Mouse (Mus musculus) hindbrain, embryonic 13.5 days (tissue): Measurements from ENCODE around the gene Cyp2d11. TPM values are rescaled to one million over a fixed set of nuclear protein-coding genes. Genes with fewer than 3 reads are reported as not detected.
A peak's percentile ranks its signal among the peaks of the same experiment; 100 is the strongest.
"Not testable (repeated sequence)": the region's sequence is repeated elsewhere in the genome, so short reads cannot be mapped to it uniquely, and the experiment has no call there.

Experiments used
- ATAC-seq: fragments of 200-750 bp; cut with Nextera tagmentation; 2 replicates; pipeline ENCODE4 v1.8.0; 2017; ENCODE audit warnings: moderate TSS enrichment; ENCODE audit not compliant: low FRiP score
- H3K27ac ChIP-seq: fragments of 300-500 bp; sonication (generic); 2 replicates; pipeline ENCODE4 v1.5.1; 2015; ENCODE audit warnings: inconsistent platforms, mild to moderate bottlenecking, moderate library complexity
- H3K27me3 ChIP-seq: fragments of 300-500 bp; sonication (generic); 2 replicates; pipeline ENCODE4 v1.6.1; 2015; ENCODE audit warnings: mild to moderate bottlenecking, inconsistent platforms
- H3K36me3 ChIP-seq: fragments of 300-500 bp; sonication (generic); 2 replicates; pipeline ENCODE4 v1.6.1; 2015; ENCODE audit warnings: mild to moderate bottlenecking, inconsistent platforms
- H3K4me1 ChIP-seq: fragments of 300-500 bp; sonication (generic); replicated peaks from 2 replicates; pipeline ENCODE4 v1.6.1; 2015; ENCODE audit warnings: inconsistent platforms
- H3K4me2 ChIP-seq: fragments of 300-500 bp; sonication (generic); 2 replicates; pipeline ENCODE4 v1.6.1; 2015; ENCODE audit warnings: inconsistent platforms, mild to moderate bottlenecking, moderate library complexity
- H3K4me3 ChIP-seq: fragments of 300-500 bp; sonication (generic); 2 replicates; pipeline ENCODE4 v1.5.1; 2015; ENCODE audit warnings: mild to moderate bottlenecking, inconsistent platforms
- H3K9ac ChIP-seq: fragments of 300-500 bp; sonication (generic); 2 replicates; pipeline ENCODE4 v1.6.1; 2015; ENCODE audit warnings: mild to moderate bottlenecking, inconsistent platforms
- H3K9me3 ChIP-seq: fragments of 300-500 bp; sonication (generic); 2 replicates; pipeline ENCODE4 v1.6.1; 2016; ENCODE audit warnings: inconsistent platforms
- WGBS: fragments of 180-500 bp; shearing (Covaris S2); methylation state at CpG from one replicate; pipeline ENCODE4 v1.1.7; 2015; 5-methylcytosine and 5-hydroxymethylcytosine counted together
- polyA plus RNA-seq: library from polyadenylated mRNA; unstranded; fragments of >200 nt; fragmentation: Nextera tagmentation; extraction: Ambion mirVana; gene quantifications from 2 replicates; pipeline ENCODE4 v1.2.1, GENCODE M21; 2015

Gene Cyp2d11
- polyA plus RNA-seq = not detected in 2 replicates

DNA sequence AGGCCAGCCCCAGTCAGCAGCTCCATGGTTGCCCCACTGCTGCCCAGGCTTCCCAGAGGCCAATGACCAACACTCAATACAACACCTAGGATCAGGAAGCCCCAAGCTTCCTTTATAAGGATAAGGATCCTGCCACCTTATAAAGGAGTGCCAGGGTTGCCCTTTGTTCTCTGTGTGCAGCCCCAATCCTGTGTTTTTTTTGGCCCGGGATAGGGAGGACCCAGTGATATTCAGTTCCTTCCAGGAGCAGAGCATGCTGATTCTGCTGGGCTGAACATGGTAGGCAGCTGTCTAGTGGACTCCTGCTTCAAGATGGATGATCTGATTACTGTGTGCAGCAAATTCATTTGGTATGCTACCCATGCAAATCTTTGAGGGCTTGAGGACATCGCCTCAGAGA lies at the start of gene Cyp2d11:
Gene Cyp2d11 (minus strand): TSS at position 101 of the 400 bp plus-strand sequence.
- not testable (repeated sequence) for H3K27ac ChIP-seq, H3K9ac ChIP-seq, H3K9me3 ChIP-seq, H3K4me3 ChIP-seq, H3K36me3 ChIP-seq, H3K4me1 ChIP-seq, H3K4me2 ChIP-seq, ATAC-seq, H3K27me3 ChIP-seq
- 91% methylated on average over 2 of the region's 2 CpGs for WGBS

DNA sequence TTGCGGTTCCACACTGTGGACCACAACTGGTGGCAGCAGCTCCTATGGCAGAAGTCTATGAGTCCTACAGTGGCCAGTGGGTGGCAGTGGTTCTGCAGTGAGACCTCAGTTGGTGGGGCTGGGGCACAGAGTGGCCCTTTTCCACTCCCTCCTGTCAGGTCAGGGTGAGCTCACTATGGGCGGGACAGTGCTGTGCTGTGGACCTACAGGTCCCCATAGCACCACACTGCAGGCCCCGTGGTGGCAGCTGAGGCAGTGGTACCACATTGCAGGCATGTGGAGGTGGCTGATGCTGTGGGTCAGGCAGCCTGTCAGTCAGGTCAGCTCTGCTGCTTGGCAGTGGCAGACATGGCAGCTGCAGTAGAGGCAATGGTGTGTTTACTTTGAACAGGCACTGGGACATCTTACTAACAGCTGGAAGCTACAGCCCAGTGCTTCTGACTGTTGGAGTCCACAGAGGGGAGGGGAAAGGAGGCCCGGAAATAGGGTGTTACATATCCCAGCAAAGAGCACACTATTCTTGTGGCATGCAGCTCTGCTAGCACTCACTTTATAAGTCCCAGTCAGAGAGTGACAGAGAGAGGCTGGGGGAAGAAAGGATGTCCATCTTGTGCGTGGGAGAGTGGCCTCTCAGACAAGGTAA lies 44.3 kb upstream of the Cyp2d11 start:
- no peaks in the 10 kb centered on the region for H3K4me1 ChIP-seq
- H3K27me3 ChIP-seq = no peaks in the 10 kb centered on the region
- no peak overlapping the region for H3K27ac ChIP-seq
- no peak overlapping the region for H3K9ac ChIP-seq
- H3K4me3 ChIP-seq = no peak overlapping the region
- ATAC-seq = no peak
- 0 out of 2 replicates have a peak, but pooled peaks cover 8% of the 10 kb centered on the region for H3K9me3 ChIP-seq
- no peaks in the 10 kb centered on the region for H3K36me3 ChIP-seq
- 77% methylated on average over 5 of the region's 5 CpGs for WGBS
- no peak overlapping the region for H3K4me2 ChIP-seq

DNA sequence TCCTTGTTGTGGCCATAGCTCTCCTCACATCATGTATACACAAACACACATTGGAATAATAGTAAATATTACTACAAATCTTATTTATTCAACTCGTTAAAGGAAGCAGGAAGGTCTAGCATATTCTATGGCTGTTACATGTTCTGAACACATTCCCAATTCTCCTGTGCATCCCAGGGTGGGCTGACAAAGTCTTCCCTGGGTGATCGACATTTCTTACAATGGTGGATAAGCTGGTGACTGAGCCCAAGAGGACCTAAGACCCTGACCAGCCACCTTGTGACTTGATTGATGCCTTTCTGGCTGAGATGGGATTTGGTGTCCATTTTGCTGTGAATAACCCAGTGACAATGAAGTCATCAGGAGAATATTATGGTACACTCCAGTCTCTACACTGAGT lies 41.8 kb upstream of the Cyp2d11 start:
- no peaks in the 10 kb centered on the region for H3K4me1 ChIP-seq
- H3K27ac ChIP-seq = no peak overlapping the region
- H3K9me3 ChIP-seq = 0 out of 2 replicates have a peak, but pooled peaks cover 16% of the 10 kb centered on the region
- H3K9ac ChIP-seq = no peak overlapping the region
- H3K4me3 ChIP-seq = no peak overlapping the region
- no peak overlapping the region for H3K4me2 ChIP-seq
- no peaks in the 10 kb centered on the region for H3K36me3 ChIP-seq
- no peak for ATAC-seq
- H3K27me3 ChIP-seq = no peaks in the 10 kb centered on the region
- 92% methylated on average over 2 of the region's 2 CpGs for WGBS

DNA sequence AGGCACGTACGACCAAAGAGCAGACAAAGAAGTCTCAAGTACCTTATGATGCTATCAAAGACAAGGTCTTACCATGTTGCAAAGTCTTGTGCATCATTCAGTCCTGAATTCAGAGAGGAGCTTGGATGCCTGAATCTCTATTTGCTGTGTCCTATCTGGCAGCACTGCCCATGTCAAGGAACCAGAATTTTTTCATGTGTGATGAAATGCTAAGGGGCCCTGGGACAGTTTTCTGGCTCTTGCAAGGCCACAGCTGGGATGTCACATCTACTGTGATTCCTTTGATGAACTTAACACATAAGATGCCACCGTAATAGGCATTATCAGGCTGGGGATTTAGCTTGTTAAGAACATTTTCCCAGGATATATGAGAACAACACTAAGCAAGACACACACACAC lies 41.2 kb upstream of the Cyp2d11 start:
- no peaks in the 10 kb centered on the region for H3K36me3 ChIP-seq
- no peak for ATAC-seq
- H3K4me1 ChIP-seq = no peaks in the 10 kb centered on the region
- peaks cover 19% of the 10 kb centered on the region; the same call in 1 of the 2 replicates for H3K9me3 ChIP-seq
- WGBS = 86% methylated on average over 3 of the region's 3 CpGs
- no peak overlapping the region for H3K4me2 ChIP-seq
- H3K27me3 ChIP-seq = no peaks in the 10 kb centered on the region
- no peak overlapping the region for H3K4me3 ChIP-seq
- H3K27ac ChIP-seq = no peak overlapping the region
- no peak overlapping the region for H3K9ac ChIP-seq

DNA sequence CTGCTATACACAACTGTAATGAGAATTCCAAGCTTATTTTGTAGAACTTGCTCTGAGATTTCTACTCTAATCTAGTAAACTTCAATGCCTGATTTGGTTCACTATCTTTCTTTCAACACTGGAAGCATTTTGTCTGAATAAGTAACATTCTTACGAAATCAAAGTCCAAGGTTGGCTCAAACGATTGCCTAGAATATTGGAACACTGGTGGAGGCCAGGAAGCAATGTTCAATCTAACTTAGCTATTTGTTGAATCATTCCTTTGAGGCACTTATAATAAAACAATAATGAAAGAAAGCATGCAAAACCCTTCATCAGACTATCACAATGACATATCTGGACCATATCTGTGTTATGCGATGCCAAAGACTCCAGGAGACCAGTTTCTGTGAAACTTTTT lies 40.7 kb upstream of the Cyp2d11 start:
- Histone ChIP-seq H3K36me3 (no peaks in the 10 kb centered on the region), H3K4me2 (no peak overlapping the region), H3K4me1 (no peaks in the 10 kb centered on the region), H3K4me3 (no peak overlapping the region), H3K27ac (no peak overlapping the region), H3K27me3 (no peaks in the 10 kb centered on the region), H3K9me3 (peaks cover 23% of the 10 kb centered on the region; the same call in 1 of the 2 replicates), H3K9ac (no peak overlapping the region)
- WGBS = 94% methylated on average over 3 of the region's 3 CpGs
- ATAC-seq = no peak

DNA sequence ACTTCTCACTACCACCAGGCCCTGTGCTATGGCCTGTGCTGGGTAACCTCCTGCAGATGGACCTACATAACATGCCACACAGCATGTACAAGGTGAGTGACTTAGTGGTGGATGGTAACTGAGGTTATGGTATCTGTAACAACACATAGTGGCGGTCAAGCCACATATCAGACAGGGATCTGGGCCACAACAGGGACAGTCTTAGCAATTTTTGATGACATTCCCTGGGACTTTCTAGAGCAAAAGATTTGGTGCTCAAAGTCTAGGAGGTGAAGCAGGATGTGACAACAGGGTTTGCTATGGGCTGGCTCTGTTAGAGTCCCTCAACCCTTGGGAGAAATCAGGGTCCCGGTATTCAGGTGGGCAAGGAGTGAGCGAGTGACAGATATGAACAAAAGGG lies 39.8 kb upstream of the Cyp2d11 start:
- WGBS = 95% methylated on average over 3 of the region's 3 CpGs
- no peaks in the 10 kb centered on the region for H3K27me3 ChIP-seq
- ATAC-seq = no peak
- H3K9me3 ChIP-seq = peaks cover 23% of the 10 kb centered on the region; the same call in 1 of the 2 replicates
- H3K4me1 ChIP-seq = no peaks in the 10 kb centered on the region
- no peak overlapping the region for H3K27ac ChIP-seq
- H3K4me2 ChIP-seq = no peak overlapping the region
- H3K9ac ChIP-seq = no peak overlapping the region
- no peaks in the 10 kb centered on the region for H3K36me3 ChIP-seq
- no peak overlapping the region for H3K4me3 ChIP-seq

DNA sequence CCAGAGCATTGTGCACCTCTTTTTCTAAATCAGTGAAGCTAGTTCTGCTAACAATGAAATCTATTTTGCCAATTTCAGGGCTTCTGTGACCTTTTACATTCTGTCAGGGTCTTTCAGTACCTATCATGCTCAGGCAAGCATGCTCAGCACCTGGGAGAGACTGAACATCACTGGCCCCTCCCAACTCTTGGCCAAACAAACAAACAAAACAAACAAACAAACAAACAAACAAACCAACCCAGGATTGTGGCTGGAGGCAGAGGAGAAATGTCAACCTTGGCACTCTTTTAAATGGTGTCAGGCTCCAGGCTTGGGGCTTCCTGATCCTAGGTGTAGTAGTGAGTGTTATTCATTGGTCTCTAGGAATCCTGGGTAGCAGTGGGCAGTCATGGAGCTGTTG lies 39.3 kb upstream of the Cyp2d11 start, which contains the start of gene Cyp2d9:
Gene Cyp2d9 (plus strand): TSS at position 301 of the 400 bp plus-strand sequence.
- no peaks in the 10 kb centered on the region for H3K4me1 ChIP-seq
- H3K27me3 ChIP-seq = no peaks in the 10 kb centered on the region
- H3K4me3 ChIP-seq = no peak within 1 kb of the TSS
- no peaks in the 10 kb centered on the region for H3K36me3 ChIP-seq
- no peak for ATAC-seq
- H3K9ac ChIP-seq = no peak within 1 kb of the TSS
- peaks cover 23% of the 10 kb centered on the region; the same call in 1 of the 2 replicates for H3K9me3 ChIP-seq
- H3K4me2 ChIP-seq = no peak within 1 kb of the TSS
- H3K27ac ChIP-seq = no peak within 1 kb of the TSS

DNA sequence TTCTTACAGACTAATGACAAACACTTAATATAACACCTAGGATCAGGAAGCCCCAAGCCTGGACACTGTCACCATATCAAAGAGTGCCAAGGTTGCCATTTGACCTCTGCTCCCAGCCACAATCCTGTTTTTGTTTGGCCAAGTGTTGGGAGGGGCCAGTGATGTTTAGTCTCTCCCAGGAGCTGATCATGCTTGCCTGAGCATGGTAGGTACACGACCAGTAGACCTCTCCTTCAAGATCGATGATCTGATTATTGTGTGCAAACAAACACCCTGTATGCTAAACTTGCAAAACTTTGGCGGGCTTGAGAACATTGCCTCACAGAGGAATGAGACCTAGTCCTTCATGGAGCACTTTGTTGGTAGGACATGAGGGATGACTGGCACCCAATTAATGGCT lies 29.6 kb upstream of the Cyp2d11 start:
- ATAC-seq = no peak

DNA sequence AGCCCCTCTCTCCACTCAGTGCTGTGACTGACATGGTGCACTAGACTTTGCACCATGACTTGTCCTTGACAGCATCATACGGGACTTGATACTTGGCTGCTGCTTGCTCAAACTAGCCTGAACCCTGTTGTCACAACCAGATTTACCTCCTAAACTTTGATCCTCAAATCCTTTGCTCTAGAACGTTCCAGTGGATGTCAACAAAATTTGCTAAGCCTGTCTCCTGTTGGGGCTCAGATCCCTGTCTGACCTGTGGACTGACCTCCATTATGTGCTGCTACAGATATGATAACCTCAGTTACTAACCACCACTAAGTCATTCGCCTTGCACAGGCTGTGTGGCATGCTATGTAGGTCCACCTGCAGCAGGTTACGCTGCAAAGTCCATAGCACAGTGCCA lies 29.1 kb upstream of the Cyp2d11 start:
- no peaks in the 10 kb centered on the region for H3K4me1 ChIP-seq
- no peak overlapping the region for H3K9ac ChIP-seq
- no peak overlapping the region for H3K4me2 ChIP-seq
- H3K27me3 ChIP-seq = no peaks in the 10 kb centered on the region
- no peaks in the 10 kb centered on the region for H3K9me3 ChIP-seq
- no peak overlapping the region for H3K27ac ChIP-seq
- no peaks in the 10 kb centered on the region for H3K36me3 ChIP-seq
- H3K4me3 ChIP-seq = no peak overlapping the region
- 80% methylated on average over 4 of the region's 4 CpGs for WGBS
- no peak for ATAC-seq

More for the DNA sequence above, 29.6 kb upstream of the Cyp2d11 start:
- Histone ChIP-seq H3K4me1 (no peaks in the 10 kb centered on the region), H3K27ac (no peak overlapping the region), H3K4me2 (no peak overlapping the region), H3K27me3 (no peaks in the 10 kb centered on the region), H3K9ac (no peak overlapping the region), H3K9me3 (no peaks in the 10 kb centered on the region), H3K36me3 (no peaks in the 10 kb centered on the region), H3K4me3 (no peak overlapping the region)
- 85% methylated on average over 3 of the region's 3 CpGs for WGBS

DNA sequence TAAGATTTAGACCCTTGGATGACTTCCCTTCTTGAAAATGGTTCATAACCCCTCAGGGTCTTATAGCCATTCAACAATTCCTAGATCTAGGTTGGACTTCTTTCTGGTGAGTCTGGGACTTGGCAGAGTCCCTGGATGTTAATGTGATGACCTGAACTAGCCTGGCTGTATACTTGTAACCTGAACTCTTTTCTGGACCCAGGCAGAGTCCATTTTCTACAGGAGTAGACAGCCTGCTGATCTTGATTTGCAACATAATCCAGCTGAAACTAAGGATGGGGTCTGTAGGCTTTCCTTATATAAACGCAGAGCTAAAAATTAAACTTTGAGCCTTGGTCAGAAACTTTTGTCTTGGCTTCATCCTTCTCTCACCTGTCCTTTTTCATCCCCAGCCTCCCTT lies 24.8 kb upstream of the Cyp2d11 start:
- Histone ChIP-seq H3K27me3 (no peaks in the 10 kb centered on the region), H3K4me3 (no peak overlapping the region), H3K27ac (no peak overlapping the region), H3K9me3 (no peaks in the 10 kb centered on the region), H3K4me2 (no peak overlapping the region), H3K36me3 (no peaks in the 10 kb centered on the region), H3K4me1 (peaks cover 14% of the 10 kb centered on the region), H3K9ac (no peak overlapping the region)
- 79% methylated on average over 1 of the region's 1 CpGs for WGBS
- no peak for ATAC-seq

DNA sequence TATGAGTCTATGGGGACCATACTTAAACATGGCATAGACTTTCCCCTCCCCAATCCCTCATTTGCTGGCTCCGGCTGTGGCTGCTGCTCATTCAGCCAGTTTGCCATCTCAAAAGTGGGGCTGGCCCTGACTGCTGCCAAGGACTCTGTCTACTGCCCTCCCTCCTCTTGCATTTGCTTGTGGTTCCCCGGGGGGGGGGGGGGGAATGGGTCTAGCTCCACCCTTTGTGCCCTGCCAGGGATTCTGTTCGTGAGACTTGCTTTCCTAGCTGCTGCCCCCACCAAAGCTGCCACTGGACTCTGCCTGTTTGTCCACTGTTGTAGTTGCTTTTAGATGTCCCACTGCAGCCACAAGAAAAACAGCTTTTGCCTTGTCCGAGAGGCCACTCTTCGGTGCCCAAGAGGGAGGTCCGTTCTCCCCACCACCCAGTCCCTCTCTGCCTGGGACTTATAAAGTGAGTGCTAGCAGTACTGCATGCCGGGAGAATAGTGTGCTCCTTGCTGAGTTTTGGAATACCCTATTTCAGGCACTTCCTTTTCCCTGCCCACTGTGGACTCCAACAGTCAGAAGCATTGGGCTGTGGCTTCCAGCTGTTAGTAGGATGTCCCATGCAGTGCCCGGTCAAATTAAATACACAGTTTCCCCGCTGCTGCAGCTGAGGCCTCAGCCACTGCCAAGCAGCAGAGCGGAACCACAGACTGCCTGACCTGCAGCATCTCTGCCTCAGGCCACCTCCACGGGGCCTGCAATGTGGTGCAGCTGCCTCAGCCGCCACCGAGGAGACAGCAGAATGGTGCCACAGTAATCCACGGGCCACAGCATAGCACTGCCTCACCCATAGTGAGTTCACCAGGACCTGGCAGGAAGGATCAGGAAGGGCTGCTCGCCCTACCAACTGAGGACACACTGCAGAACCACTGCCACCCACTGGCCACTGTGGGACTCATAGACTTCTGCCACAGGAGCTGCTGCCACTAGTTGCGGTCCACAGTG lies 23.3 kb upstream of the Cyp2d11 start:
- H3K36me3 ChIP-seq = no peaks in the 10 kb centered on the region
- no peaks in the 10 kb centered on the region for H3K27me3 ChIP-seq
- H3K4me3 ChIP-seq = peak overlapping the region; percentile 9; the same call in 1 of the 2 replicates
- WGBS = 19% methylated on average over 16 of the region's 16 CpGs
- H3K27ac ChIP-seq = 0 out of 2 replicates have a peak overlapping the region, but pooled peaks have one; percentile 19
- peaks cover 14% of the 10 kb centered on the region for H3K4me1 ChIP-seq
- peak overlapping the region; percentile 37 for H3K4me2 ChIP-seq
- 0 out of 2 replicates have a peak overlapping the region, but pooled peaks have one; percentile 35 for H3K9ac ChIP-seq
- H3K9me3 ChIP-seq = no peaks in the 10 kb centered on the region
- ATAC-seq = peak; percentile 72

DNA sequence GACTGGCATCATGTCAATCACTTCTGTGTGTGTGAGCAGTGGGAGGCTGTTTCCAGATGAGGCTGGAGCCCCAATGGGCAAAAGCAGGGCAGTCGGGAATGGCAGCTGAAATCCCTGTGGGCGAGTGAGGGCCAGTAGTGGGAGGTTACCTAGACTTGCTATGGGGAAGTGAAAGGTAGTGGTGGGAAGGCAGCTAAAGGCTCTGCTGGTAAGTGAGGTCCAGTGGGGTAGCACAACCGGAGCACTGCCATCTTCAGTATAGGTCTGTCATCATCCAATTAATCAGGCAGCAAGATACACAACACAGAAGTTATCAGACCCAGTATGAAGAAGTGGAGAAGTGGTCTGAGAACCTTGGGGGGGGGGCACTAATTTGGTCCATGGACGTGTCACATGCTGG lies 13.7 kb upstream of the Cyp2d11 start:
- H3K4me2 ChIP-seq = no peak overlapping the region
- no peak for ATAC-seq
- H3K27ac ChIP-seq = no peak overlapping the region
- H3K36me3 ChIP-seq = no peaks in the 10 kb centered on the region
- WGBS = 82% methylated on average over 4 of the region's 4 CpGs
- no peaks in the 10 kb centered on the region for H3K4me1 ChIP-seq
- H3K27me3 ChIP-seq = no peaks in the 10 kb centered on the region
- no peak overlapping the region for H3K4me3 ChIP-seq
- H3K9me3 ChIP-seq = no peaks in the 10 kb centered on the region
- no peak overlapping the region for H3K9ac ChIP-seq
